In the genomic region with DNA sequence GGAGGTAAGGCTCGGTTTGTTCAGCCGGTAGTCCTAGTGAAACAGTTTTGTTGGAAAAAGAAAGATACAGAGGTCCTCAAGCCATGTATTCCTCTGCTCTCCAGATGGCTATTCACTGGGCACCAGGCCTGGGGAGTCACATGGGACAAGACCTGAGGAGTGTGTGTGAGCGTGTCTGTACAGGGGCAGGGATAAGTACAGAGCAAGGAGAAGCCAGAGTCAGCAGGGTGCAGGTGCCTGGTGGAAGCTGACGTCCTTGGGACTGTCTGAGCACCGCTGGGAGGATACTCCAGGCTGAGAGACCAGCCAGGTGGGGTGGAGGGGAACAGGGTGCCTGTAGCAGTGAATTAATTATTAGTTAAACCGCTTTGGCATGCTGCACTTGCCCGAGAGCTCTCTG, we compare ENCODE assay signal across 9 mouse cellular contexts. TPM values are rescaled to one million over a fixed set of nuclear protein-coding genes. Genes with fewer than 3 reads are reported as not detected.
DNase-seq lines count a peak whose midpoint lies in the region; ATAC-seq and TF ChIP-seq lines count a peak whose summit lies in the region.
"Had no signal": no experiment of that assay in that cellular context is flagged by ENCODE, and none has a peak within 500 bp of the region (broad histone marks: within the 10 kb centered on the region; RNA-seq: fewer than 3 reads in every experiment).

No protein-coding gene starts in this region.

- H3K4me3 ChIP-seq in gastrocnemius, adult 2 months = no peak overlapping the region
- H3K4me3 ChIP-seq in hindbrain, embryonic 12.5 days = no peak overlapping the region
- no peak overlapping the region for H3K4me3 ChIP-seq in lung, postnatal 0 days (ENCODE audit: low read depth, low read length)

- no peak for TF ChIP-seq CTCF in gastrocnemius, adult 2 months (IDR thresholded peaks at IDR 0.05)
- no peak for TF ChIP-seq CTCF in lung, postnatal 0 days (IDR thresholded peaks at IDR 0.05)

- no peak for DNase-seq in gastrocnemius, adult 2 months
- no peak for DNase-seq in gastrocnemius, postnatal 4 days (ENCODE audit: low spot score in 2 of 2)
- DNase-seq in cerebellum, adult 11-12 months = peak; percentile 75
- peak; percentile 63 for DNase-seq in lung, postnatal 0 days (ENCODE audit: low spot score)
- no peak for DNase-seq in B cell, adult 2 months
- DNase-seq in embryo, embryonic 10 days (ENCODE audit: low spot score) = no peak
- no peak for DNase-seq in yolk sac, embryonic 10.5 days (ENCODE audit: low spot score)
- DNase-seq: thymus, postnatal 14 days had no signal

- peaks cover 28% of the 10 kb centered on the region for H3K4me1 ChIP-seq in hindbrain, embryonic 12.5 days
- no peaks in the 10 kb centered on the region for H3K4me1 ChIP-seq in lung, postnatal 0 days (ENCODE audit: insufficient read depth, low read depth, low read length)

- no peak overlapping the region for H3K4me2 ChIP-seq in hindbrain, embryonic 12.5 days (replicated peaks)
- H3K4me2 ChIP-seq in lung, postnatal 0 days (replicated peaks; ENCODE audit: low read depth, low read length) = no peak overlapping the region

- no peak for ATAC-seq in hindbrain, embryonic 12.5 days (ENCODE audit: low FRiP score)
- peak; percentile 81 for ATAC-seq in lung, postnatal 0 days

- intact Hi-C loops in gastrocnemius, adult 2 months (cut with DNase I) = no loop called here

- no peak for TF ChIP-seq EP300 in lung, postnatal 0 days (IDR thresholded peaks at IDR 0.05)

- peak overlapping the region; percentile 31; the same call in 1 of the 2 replicates for H3K27ac ChIP-seq in gastrocnemius, adult 2 months
- H3K27ac ChIP-seq in hindbrain, embryonic 12.5 days = peak overlapping the region; percentile 82
- peak overlapping the region; percentile 64; the same call in 1 of the 2 replicates for H3K27ac ChIP-seq in lung, postnatal 0 days (ENCODE audit: low read length)

- no peaks in the 10 kb centered on the region for H3K27me3 ChIP-seq in hindbrain, embryonic 12.5 days
- H3K27me3 ChIP-seq in lung, postnatal 0 days (replicated peaks; ENCODE audit: insufficient read depth, low read length) = no peaks in the 10 kb centered on the region

- no peaks in the 10 kb centered on the region for H3K9me3 ChIP-seq in hindbrain, embryonic 12.5 days (replicated peaks)
- no peaks in the 10 kb centered on the region for H3K9me3 ChIP-seq in lung, postnatal 0 days (ENCODE audit: low read length)

- peaks cover 15% of the 10 kb centered on the region for H3K36me3 ChIP-seq in hindbrain, embryonic 12.5 days
- no peaks in the 10 kb centered on the region for H3K36me3 ChIP-seq in lung, postnatal 0 days (ENCODE audit: insufficient read depth, low read length)

- 81% methylated on average over 7 of the region's 7 CpGs for WGBS in hindbrain, embryonic 12.5 days
- 69% methylated on average over 7 of the region's 7 CpGs for WGBS in lung, postnatal 0 days

- no peak overlapping the region for H3K9ac ChIP-seq in hindbrain, embryonic 12.5 days
- H3K9ac ChIP-seq in lung, postnatal 0 days (replicated peaks; ENCODE audit: low read depth) = no peak overlapping the region

RNA-seq across cellular contexts. Expression of gene Nup214, which starts 10.7 kb away (rescaled TPM):
- 10 to 100 TPM; 21.1 to 24.3 TPM for total RNA-seq in gastrocnemius, adult 2 months (2021)
- total RNA-seq in gastrocnemius, postnatal 4 days (2021) = 10 to 100 TPM; 38.9 to 43.3 TPM
- 75.3 and 79.7 TPM in 2 replicates for polyA plus RNA-seq in hindbrain, embryonic 12.5 days (2016; fragmentation: Nextera tagmentation; extraction: Ambion mirVana)
- 57.1 and 65.6 TPM in 2 replicates for polyA plus RNA-seq in lung, postnatal 0 days (2015; fragmentation: Nextera tagmentation; extraction: Ambion mirVana)

RNA-seq across cellular contexts. Expression of gene Aif1l, which starts 13.6 kb away (rescaled TPM):
- total RNA-seq in gastrocnemius, adult 2 months (2021) = 1 to 10 TPM; 2.1 to 2.7 TPM
- 10 to 100 TPM; 21.6 to 25.8 TPM for total RNA-seq in gastrocnemius, postnatal 4 days (2021)
- polyA plus RNA-seq in hindbrain, embryonic 12.5 days (2016; fragmentation: Nextera tagmentation; extraction: Ambion mirVana) = 44.1 and 58.0 TPM in 2 replicates
- polyA plus RNA-seq in lung, postnatal 0 days (2015; fragmentation: Nextera tagmentation; extraction: Ambion mirVana) = 11.7 and 12.6 TPM in 2 replicates

Comparison
In these comparisons a context has a peak if more than half of its experiments do, and no peak if none do; other contexts are left out.
1. RNA of gene Aif1l, which starts 13.6 kb away (total RNA-seq): 21.6 to 25.8 TPM in gastrocnemius, postnatal 4 days; 2.1 to 2.7 TPM in gastrocnemius, adult 2 months; every median in the first group is over 4 times any median in the second.
2. DNase-seq: peak in cerebellum, adult 11-12 months (single experiment) and lung, postnatal 0 days (single experiment); none in gastrocnemius, adult 2 months (single experiment), gastrocnemius, postnatal 4 days (0 of 2), B cell, adult 2 months (0 of 2), embryo, embryonic 10 days (single experiment) and yolk sac, embryonic 10.5 days (single experiment).
3. H3K27ac ChIP-seq: peak in every context shown above with its lines; median percentile 82 in hindbrain, embryonic 12.5 days; 64 in lung, postnatal 0 days; 31 in gastrocnemius, adult 2 months.